Mouse (Mus musculus) heart, adult 11 months (tissue): ENCODE results near the gene Trit1.
"Not testable (repeated sequence)": the region's sequence is repeated elsewhere in the genome, so short reads cannot be mapped to it uniquely, and the experiment has no call there.

Experiments used
- DNase-seq: peaks from one replicate; pipeline ENCODE4 v3.0.0; 2022

Trit1 gene

DNA sequence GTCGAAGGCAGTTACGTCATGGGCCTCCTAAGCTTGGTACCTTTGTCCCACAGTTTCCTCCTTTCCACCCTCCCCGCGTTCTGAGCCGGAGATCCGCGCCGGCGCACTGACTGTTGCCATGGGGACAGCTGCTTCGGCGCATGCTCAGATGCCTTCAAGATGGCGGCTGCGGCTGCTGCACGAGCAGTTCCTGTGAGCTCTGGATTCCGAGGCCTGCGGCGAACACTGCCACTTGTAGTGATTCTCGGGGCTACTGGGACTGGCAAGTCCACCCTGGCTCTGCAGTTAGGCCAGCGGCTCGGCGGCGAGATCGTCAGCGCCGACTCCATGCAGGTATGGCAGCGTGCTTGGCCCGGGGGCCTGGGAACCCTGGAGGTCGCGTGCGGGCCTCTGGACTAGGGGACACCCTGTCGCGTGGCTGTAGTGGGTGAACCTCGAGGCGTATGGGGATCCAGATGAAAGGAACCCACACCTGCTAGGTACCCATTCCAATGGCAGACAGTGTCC lies at the start of gene Trit1:
Gene Trit1, plus strand, starts transcription at position 147 of the 507 bp plus-strand sequence.
- peak; percentile 99 for DNase-seq

- DNase-seq: no peak
Measured at GRCm38 (mm10) chr4:122968106-122968505, 48.3 kb upstream of the Trit1 start.

GRCm38 (mm10) chr4:122971191-122971590 lies 45.2 kb upstream of the Trit1 start:
- DNase-seq: no peak

- DNase-seq: no peak
Measured at GRCm38 (mm10) chr4:122971646-122972045, 44.8 kb upstream of the Trit1 start.

- DNase-seq: no peak
Measured at GRCm38 (mm10) chr4:122972056-122972455, 44.3 kb upstream of the Trit1 start.

- DNase-seq: no peak
Measured at GRCm38 (mm10) chr4:122974976-122975520, 41.3 kb upstream of the Trit1 start.

DNA sequence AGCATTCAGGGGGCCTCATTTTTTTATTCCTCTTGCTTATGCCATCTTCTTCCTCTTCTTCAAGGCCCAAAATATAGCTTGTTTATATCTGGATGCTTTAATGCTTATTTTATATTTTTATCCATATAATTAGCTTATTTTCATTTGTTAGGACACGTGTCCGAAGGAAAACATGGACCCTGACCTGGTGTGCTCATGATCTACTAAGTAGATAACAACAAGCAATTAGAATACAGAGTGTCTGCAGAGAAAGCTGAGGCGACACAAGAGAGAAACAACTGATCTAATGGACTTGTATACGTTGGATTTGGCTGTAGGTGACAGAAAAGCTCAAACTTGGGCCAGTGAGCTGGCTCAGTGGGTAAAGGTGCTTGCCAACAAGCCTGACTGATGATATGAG lies 39.5 kb upstream of the Trit1 start:
- no peak for DNase-seq

DNA sequence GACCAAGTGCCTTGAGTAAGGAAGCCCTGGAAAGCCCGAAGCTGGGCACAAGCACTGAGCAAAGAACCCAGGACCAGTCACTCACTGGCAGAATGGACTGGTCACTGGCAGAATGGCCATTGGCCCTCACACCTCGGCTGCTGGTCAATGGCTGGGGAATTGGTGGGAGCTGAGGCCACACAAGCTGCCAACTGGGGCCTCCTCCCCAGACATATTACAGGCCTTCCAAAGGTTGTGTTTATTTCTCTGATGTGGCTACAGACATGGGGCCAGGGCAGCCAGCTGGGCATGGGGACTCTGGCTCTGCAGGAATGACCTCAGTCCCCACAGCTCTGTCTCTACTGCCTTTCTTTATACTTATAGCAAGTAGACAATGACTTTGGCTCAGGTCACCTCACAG lies 37.5 kb upstream of the Trit1 start:
- DNase-seq: no peak

GRCm38 (mm10) chr4:122979826-122980225 lies 36.6 kb upstream of the Trit1 start:
- no peak for DNase-seq

GRCm38 (mm10) chr4:122980684-122981083 lies 35.7 kb upstream of the Trit1 start:
- no peak for DNase-seq

- no peak for DNase-seq
Measured at GRCm38 (mm10) chr4:122981238-122981637, 35.2 kb upstream of the Trit1 start.

GRCm38 (mm10) chr4:122981930-122982329 lies 34.5 kb upstream of the Trit1 start:
- no peak for DNase-seq

GRCm38 (mm10) chr4:122982537-122982936 lies 33.9 kb upstream of the Trit1 start:
- DNase-seq: no peak

DNA sequence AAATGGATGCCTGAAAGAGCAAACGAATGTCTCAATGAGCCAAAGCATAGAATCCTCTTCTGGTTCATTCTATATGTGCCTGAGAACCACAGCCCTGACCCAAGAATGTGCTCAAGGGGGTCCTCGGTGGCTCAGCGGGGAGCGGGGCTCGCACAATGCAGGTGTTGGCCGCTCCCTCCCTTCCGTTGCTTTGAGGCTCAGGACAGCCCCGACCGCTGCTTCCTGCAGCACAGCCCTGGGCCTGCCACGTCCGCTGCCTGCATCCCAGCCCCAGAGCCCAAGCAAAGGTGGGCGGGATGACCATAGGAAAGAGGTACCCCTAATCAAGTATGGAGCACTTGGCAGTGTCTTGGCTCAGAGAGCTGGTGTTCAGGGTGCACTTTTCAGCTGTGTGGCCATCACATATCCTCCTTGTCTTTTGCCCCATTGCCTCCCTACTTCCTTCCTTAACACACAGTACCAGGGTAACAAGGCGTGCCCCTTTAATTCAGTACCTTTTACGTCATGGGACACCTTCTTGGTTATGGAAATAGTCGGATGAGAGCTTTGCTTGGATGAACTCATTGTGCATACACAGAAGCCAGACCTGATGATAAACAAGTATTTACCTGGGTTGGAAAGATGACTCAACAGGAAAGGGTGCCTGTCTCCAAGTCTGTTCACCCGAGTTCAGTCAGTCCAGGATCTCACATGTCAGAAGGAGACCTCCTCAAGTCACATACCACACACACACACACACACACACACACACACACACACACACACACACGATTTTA lies 32.7 kb upstream of the Trit1 start:
- DNase-seq: no peak

DNA sequence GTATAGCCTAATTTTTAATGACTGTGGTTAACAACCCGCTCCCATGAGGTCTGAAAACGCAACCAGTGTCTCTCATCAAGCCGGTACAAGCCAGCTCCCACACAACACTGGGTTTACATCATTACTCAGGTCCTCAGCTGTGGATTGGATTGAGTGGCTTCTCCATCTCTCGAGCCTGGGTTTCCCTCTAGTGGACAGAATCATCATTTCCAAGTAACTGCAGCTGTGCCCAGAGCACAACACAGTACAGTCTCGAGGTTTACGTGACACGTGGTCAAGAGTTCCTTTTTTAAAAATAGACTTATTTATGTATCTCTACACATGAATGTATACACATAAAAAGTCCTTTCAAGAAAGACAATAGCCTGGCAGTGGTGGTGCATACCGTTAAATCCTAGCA lies 31.3 kb upstream of the Trit1 start:
- peak; percentile 92 for DNase-seq

- no peak for DNase-seq
Measured at GRCm38 (mm10) chr4:122987421-122987820, 29.0 kb upstream of the Trit1 start.

DNA sequence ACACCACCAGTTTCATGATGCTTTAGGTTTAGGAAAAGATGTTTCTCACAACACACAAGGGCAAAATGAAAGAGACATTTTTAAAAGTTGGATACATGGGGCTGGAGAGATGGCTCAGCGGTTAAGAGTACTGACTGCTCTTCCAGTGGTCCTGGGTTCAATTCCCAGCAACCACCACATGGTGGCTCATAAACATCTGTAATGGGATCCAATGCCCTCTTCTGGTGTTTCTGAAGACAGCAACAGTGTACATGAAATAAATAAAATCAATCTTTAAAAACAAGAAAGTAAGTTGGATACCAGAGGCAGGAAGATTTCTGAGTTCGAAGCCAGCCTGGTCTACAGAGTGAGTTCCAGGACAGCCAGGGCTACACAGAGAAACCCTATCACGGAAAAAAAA lies 28.4 kb upstream of the Trit1 start:
- DNase-seq: not testable (repeated sequence)

GRCm38 (mm10) chr4:122991177-122991576 lies 25.2 kb upstream of the Trit1 start:
- DNase-seq: no peak

DNA sequence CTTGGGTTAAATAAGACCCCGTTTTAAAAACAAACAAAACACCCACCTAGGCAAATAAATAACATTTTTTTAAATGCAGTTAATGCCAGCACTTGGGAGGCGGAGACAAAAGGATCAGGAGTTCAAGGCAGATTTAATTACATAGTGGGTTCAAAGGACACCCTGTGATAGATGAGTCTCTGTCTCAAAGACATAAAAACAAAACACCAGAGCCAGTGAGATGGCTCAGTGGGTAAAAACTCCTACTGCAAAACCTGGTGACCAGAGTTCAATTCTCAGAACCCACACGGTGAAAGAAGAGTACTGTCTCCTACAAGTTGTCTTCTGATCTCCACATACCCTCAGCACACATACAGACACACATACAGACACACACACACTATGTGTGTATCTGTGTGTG lies 24.1 kb upstream of the Trit1 start:
- no peak for DNase-seq

GRCm38 (mm10) chr4:122995404-122996220 lies 20.8 kb upstream of the Trit1 start, which contains the start of gene Mycl:
Mycl (plus strand) TSS chr4:122995652.
- DNase-seq: peak; percentile 95

GRCm38 (mm10) chr4:122996221-122996617 lies 20.2 kb upstream of the Trit1 start:
- DNase-seq: no peak

- DNase-seq: no peak
Measured at GRCm38 (mm10) chr4:122996618-122997381, 19.6 kb upstream of the Trit1 start.
